Mouse (Mus musculus) lung, adult 2 months (tissue): ENCODE measurements around the gene Enkur. TPM values are rescaled to one million over a fixed set of nuclear protein-coding genes. Genes with fewer than 3 reads are reported as not detected.

Source experiments
- DNase-seq: peaks from one replicate; pipeline ENCODE4 v3.0.0; 2022
- H3K4me1 ChIP-seq: fragments of 200-500 bp; 2 replicates; pipeline ENCODE4 v1.6.1; 2011; ENCODE audit warnings: low read length; ENCODE audit not compliant: control insufficient read depth, insufficient read depth
- H3K4me3 ChIP-seq: fragments of 200-500 bp; replicated peaks from 2 replicates; pipeline ENCODE3; 2011; ENCODE audit warnings: low read depth, mild to moderate bottlenecking, control low read depth, low read length; ENCODE audit errors: extremely low read depth
- CTCF ChIP-seq: fragments of 200-500 bp; IDR thresholded peaks from 2 replicates; pipeline ENCODE4 v1.5.1; 2011; ENCODE audit warnings: mild to moderate bottlenecking, low read length, control low read depth; ENCODE audit not compliant: insufficient read depth
- POLR2A ChIP-seq: fragments of 200-500 bp; IDR thresholded peaks from 2 replicates; pipeline ENCODE4 v1.6.1; 2011; ENCODE audit warnings: low read depth, mild to moderate bottlenecking, control low read depth, low read length, borderline replicate concordance; ENCODE audit errors: extremely low read depth
- WGBS: fragments of 180-500 bp; shearing (Covaris S2); methylation state at CpG from one replicate; pipeline ENCODE4 v1.1.7; 2018; 5-methylcytosine and 5-hydroxymethylcytosine counted together
- polyA plus RNA-seq: library from polyadenylated mRNA; depleted of rRNA; stranded (reverse); fragments of >200 nt; gene quantifications from 2 replicates; pipeline ENCODE4 v1.2.3, GENCODE M21; 2012

The Enkur gene
- polyA plus RNA-seq, 1 experiment, result 1.5 TPM

DNA sequence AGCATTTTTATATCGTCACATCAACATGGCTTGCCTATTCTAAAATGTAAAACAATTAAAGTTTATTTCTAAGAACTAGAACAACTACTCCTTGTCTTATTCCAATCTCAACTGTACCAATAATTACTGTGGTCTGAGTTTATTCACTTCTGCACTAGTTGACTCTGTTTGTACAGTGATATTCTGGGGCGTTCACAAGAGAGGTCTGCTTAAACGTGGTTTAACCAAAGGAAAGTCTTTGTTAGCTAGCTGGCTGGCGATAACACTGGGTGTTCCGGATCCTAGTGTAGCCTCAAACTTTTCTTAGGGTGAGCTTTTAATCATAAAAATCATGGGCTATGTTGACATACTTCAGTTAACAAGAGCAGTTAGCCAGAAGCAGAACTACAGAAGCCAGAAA lies 9.9 kb downstream of the Enkur start:
- Histone ChIP-seq H3K4me3 (no peak overlapping the region), H3K4me1 (no peaks in the 10 kb centered on the region)
- WGBS, result 77% methylated on average over 5 of the region's 5 CpGs
- no peak for TF ChIP-seq POLR2A
- TF ChIP-seq CTCF, result no peak
- no peak for DNase-seq

DNA sequence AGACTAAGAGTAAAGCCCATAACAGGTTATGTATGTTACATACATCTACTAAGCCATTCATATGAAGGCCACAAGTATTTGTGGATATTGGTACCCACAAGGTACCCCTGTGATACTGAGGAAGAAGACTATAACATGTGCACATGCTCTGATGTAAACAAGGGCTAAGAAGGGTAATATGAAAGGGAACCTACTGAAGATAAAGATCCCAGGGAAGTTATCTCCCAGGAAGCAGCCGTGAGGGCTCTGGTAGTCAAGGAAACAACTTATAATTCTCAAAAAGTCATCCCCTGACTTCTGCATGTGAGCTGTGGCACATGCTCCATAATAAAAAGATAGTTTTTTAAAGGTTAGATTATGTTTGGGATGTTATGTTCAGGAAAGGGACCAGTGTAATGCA lies 13.9 kb downstream of the Enkur start:
- no peak for TF ChIP-seq POLR2A
- no peak for TF ChIP-seq CTCF
- no peak for DNase-seq
- WGBS, result 67% methylated on average over 1 of the region's 1 CpGs
- Histone ChIP-seq H3K4me1 (no peaks in the 10 kb centered on the region), H3K4me3 (no peak overlapping the region)

DNA sequence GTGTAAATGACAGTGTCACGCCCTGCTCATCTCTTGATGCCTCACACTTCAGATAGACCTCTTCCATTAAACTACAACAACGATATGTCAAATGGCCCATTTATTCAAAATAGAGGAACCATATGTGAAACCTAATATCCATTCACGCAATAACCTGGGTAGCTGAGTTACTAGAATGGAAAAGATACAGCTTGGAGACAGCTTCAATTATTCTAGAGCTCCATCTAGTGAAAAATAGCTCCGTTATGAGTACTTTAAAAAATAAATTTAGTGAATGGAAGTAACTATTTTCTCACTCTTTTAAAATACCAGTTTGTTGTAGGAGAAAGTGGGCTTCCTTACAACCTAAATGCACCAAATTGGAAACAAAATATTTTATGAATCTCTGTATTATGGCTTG lies 16.6 kb downstream of the Enkur start:
- TF ChIP-seq POLR2A (no peak), CTCF (no peak)
- Histone ChIP-seq H3K4me1 (no peaks in the 10 kb centered on the region), H3K4me3 (no peak overlapping the region)
- WGBS, result 72% methylated on average over 4 of the region's 4 CpGs
- DNase-seq, result no peak

GRCm38 (mm10) chr2:21187576-21187975 lies 17.6 kb downstream of the Enkur start:
- Histone ChIP-seq H3K4me1 (no peaks in the 10 kb centered on the region), H3K4me3 (no peak overlapping the region)
- peak; percentile 90 for TF ChIP-seq CTCF
- TF ChIP-seq POLR2A, result no peak
- 29% methylated on average over 7 of the region's 7 CpGs for WGBS
- peak; percentile 59 for DNase-seq

- Histone ChIP-seq H3K4me3 (no peak overlapping the region), H3K4me1 (no peaks in the 10 kb centered on the region)
- 36% methylated on average over 1 of the region's 1 CpGs for WGBS
- TF ChIP-seq POLR2A, result no peak
- TF ChIP-seq CTCF, result no peak
- DNase-seq, result no peak
These were observed 22.4 kb downstream of the Enkur start for GRCm38 (mm10) chr2:21182811-21183210.

DNA sequence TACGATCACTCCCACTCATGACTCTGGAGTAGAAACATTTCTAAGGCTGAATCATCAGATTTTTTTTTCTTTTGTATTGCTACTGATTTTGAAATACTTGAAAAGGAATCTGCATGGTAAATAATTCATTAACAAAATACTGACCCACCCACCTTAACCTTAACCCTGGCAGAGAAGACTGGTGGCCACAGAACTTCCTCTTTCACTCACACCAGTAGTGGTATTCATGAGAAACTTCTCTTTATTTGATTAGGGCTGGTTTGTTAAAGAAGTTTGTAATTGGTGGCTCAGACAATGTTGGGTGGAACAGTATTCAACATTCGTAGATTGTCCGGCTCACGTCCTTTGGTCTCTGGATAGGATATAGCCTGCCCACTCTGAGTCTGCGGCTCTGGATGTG lies 26.0 kb downstream of the Enkur start:
- DNase-seq, result no peak
- TF ChIP-seq POLR2A, result no peak
- TF ChIP-seq CTCF, result no peak
- Histone ChIP-seq H3K4me3 (no peak overlapping the region), H3K4me1 (no peaks in the 10 kb centered on the region)
- 82% methylated on average over 5 of the region's 5 CpGs for WGBS

- DNase-seq, result no peak
- no peak overlapping the region for H3K4me3 ChIP-seq
- TF ChIP-seq POLR2A, result no peak
- TF ChIP-seq CTCF, result no peak
- WGBS, result 70% methylated on average over 3 of the region's 3 CpGs
- no peaks in the 10 kb centered on the region for H3K4me1 ChIP-seq
These were observed 32.4 kb downstream of the Enkur start for GRCm38 (mm10) chr2:21172797-21173196.

DNA sequence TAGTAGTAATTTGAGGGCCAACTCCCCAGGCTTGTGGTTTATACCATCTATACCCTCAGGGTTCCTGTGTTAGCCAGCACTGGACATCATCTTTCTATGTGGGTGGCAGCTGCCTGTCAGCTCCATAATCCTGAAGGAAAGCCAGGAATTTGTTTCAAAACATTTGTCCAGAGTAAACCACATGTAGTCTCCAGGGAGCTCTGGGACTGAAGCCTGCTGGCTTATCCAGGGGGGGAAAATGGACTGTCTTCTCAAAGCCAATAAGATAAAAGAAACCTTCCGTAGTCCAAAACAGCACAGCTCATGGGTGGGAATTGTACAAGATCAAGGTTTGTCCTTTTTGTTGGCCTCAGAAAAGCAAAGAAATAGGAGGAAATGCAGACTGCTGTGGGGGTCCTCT lies 37.2 kb downstream of the Enkur start:
- DNase-seq, result no peak
- Histone ChIP-seq H3K4me1 (no peaks in the 10 kb centered on the region), H3K4me3 (no peak overlapping the region)
- WGBS, result 71% methylated on average over 1 of the region's 1 CpGs
- TF ChIP-seq POLR2A, result no peak
- no peak for TF ChIP-seq CTCF

DNA sequence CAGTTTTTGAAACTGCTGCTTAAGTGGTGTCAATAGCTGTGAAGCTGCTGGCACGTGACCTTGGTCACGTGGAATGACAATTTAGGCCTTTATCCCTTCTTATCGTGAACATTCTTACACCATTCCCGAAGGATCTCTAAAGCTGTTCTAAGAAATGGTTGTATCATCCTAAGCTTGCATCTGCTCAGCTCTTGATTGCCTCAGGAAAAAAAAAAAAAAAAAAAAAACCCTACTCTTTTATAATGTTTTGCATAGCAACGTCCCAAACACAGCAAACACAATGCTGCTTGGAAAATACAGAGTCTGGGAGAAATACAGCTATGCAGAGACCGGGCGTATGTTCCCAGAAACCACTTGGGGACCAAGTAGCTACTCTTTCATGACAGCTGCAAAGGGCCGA lies 40.9 kb downstream of the Enkur start:
- 46% methylated on average over 8 of the region's 8 CpGs for WGBS
- H3K4me1 ChIP-seq, result no peaks in the 10 kb centered on the region
- no peak for TF ChIP-seq POLR2A
- no peak for TF ChIP-seq CTCF
- no peak overlapping the region for H3K4me3 ChIP-seq
- no peak for DNase-seq

DNA sequence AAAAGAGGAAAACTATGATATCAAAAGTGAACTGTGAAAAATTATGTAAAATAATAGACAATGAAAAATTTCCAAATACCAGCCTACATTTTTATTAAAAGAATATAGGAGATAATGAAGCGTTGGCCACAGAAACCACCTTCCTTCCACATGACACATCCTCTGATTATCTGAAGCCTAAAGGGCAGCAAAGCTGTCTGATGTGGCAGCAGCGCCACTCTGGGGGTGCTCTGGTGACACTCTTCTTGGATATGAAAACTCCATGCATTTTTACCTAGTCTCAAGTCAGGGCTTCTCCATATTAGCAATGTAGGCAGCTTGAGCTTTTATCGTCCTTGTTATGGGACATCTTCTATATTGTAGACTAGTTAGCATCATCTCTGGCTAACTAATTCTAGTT lies 51.7 kb downstream of the Enkur start:
- H3K4me3 ChIP-seq, result no peak overlapping the region
- TF ChIP-seq CTCF (no peak), POLR2A (no peak)
- 93% methylated on average over 3 of the region's 3 CpGs for WGBS
- no peak for DNase-seq
- H3K4me1 ChIP-seq, result no peaks in the 10 kb centered on the region; the same call in 1 of the 2 replicates
